Mouse (Mus musculus) B cell, adult (primary cell): ENCODE data around the gene C1qtnf12. TPM values are rescaled to one million over a fixed set of nuclear protein-coding genes. Genes with fewer than 3 reads are reported as not detected.

Experiments used
- total RNA-seq: library from RNA; stranded (reverse); gene quantifications from 4 replicates; pipeline ENCODE4 v1.2.4, GENCODE M21; 2023; ENCODE audit not compliant: inconsistent age

Gene C1qtnf12
- total RNA-seq = 1.6 to 3.1 TPM (median 2.1 TPM) in 4 replicates

DNA sequence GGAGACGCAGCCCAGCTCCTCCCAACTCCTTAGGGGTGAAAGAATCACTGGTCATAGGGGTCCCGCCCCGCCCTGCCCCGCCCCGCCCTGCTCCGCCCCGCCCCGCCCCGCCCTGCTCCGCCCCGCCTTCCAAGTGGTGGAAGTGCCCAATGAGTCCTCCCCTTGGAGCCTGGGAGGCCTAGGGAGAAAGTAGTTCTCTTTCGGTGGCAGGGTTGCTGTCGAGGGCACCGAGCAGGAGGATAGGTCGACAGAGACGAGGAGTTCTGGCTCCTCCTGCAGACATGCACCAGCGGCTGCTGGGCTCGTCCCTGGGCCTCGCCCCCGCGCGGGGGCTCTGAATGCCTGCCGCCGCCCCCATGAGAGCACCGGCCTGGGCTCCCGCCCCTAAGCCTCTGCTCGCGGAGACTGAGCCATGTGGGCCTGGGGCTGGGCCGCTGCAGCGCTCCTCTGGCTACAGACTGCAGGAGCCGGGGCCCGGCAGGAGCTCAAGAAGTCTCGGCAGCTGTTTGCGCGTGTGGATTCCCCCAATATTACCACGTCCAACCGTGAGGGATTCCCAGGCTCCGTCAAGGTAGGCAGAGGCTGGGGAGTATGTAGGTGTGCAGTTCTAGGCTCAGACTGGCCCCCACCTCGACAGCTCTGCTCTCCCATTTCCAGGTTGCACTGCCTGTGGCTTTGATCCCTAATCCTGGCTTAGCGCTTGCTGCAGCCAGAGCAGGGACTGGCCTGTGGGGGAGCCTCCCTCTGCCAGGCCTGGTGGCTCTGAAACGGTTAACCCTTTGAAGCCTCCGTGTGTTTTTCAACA is at the start of gene C1qtnf12:
C1qtnf12 (plus strand) TSS at position 152 of the 805 bp plus-strand sequence.

GRCm38 (mm10) chr4:155943534-155944249 is 18.4 kb upstream of the C1qtnf12 start, which contains the start of gene Ube2j2:
TSS of gene Ube2j2 (plus strand) at chr4:155943831.

DNA sequence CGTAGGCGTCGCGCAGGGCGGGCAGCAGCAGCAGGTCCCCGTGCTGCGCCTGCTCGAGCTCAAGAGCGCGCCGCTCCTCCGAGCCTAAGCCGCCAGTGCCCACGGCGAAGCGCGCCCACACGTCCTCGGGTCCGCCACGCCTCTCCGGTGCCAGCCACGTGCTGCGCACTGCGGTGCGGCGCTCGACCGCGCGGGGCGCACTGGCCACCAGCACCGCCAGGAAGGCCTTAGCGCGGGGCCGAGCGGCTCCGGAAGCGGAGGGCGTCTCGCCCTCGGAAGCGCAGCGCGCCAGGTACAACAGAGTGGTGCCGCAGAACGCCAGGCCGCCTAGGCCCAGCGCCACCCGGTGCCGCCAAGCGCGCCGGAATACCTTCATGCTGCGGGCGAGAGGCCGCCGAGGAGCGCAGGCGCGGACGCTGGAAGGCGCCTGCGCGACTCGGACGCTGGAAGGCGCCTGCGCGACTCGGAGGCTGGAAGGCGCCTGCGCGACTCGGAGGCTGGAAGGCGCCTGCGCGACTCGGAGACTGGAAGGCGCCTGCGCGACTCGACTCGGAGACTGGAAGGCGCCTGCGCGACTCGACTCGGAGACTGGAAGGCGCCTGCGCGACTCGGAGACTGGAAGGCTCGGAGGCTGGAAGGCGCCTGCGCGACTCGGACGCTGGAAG is 30.3 kb downstream of the C1qtnf12 start, which contains the start of the genes B3galt6 and Sdf4:
B3galt6 (minus strand) TSS at position 409 of the 665 bp plus-strand sequence.
Sdf4 (plus strand) TSS at position 632 of the 665 bp plus-strand sequence.

GRCm38 (mm10) chr4:156013637-156014036 is 51.5 kb downstream of the C1qtnf12 start, which contains the start of gene Tnfrsf4:
TSS of gene Tnfrsf4 (plus strand) at chr4:156013843.

Other genes starting within 250 kb of the C1qtnf12 start
- 0.32 to 0.60 TPM (median 0.47 TPM) in 4 replicates for gene Tmem240, start 227.5 kb upstream of the C1qtnf12 start, total RNA-seq
- 45.0 to 54.2 TPM (median 52.5 TPM) in 4 replicates for gene Atad3a, start 201.2 kb upstream of the C1qtnf12 start, total RNA-seq
- not detected in 4 replicates for gene Vwa1, start 187.6 kb upstream of the C1qtnf12 start, total RNA-seq
- not detected in 4 replicates for gene Tmem88b, start 176.4 kb upstream of the C1qtnf12 start, total RNA-seq
- gene Ankrd65, start 171.9 kb upstream of the C1qtnf12 start, total RNA-seq = not detected in 4 replicates
- gene Mrpl20, start 159.4 kb upstream of the C1qtnf12 start, total RNA-seq = 42.4 to 51.3 TPM (median 45.0 TPM) in 4 replicates
- 212 to 234 TPM (median 221 TPM) in 4 replicates for gene Ccnl2, start 149.8 kb upstream of the C1qtnf12 start, total RNA-seq
- 72.7 to 92.7 TPM (median 80.5 TPM) in 4 replicates for gene Aurkaip1, start 131.0 kb upstream of the C1qtnf12 start, total RNA-seq
- gene Mxra8, start 122.6 kb upstream of the C1qtnf12 start, total RNA-seq = 10.4 to 12.7 TPM (median 11.4 TPM) in 4 replicates
- gene Dvl1, start 114.9 kb upstream of the C1qtnf12 start, total RNA-seq = 59.0 to 80.3 TPM (median 71.7 TPM) in 4 replicates
- 0.55 to 1.4 TPM (median 1.0 TPM) in 4 replicates for gene Tas1r3, start 99.0 kb upstream of the C1qtnf12 start, total RNA-seq
- gene Cptp, start 92.9 kb upstream of the C1qtnf12 start, total RNA-seq = 5.7 to 9.4 TPM (median 8.1 TPM) in 4 replicates
- gene Ints11, start 92.8 kb upstream of the C1qtnf12 start, total RNA-seq = 44.3 to 52.8 TPM (median 52.3 TPM) in 4 replicates
- gene Pusl1, start 70.5 kb upstream of the C1qtnf12 start, total RNA-seq = 21.1 to 25.0 TPM (median 23.6 TPM) in 4 replicates
- 66.3 to 71.7 TPM (median 69.2 TPM) in 4 replicates for gene Acap3, start 70.5 kb upstream of the C1qtnf12 start, total RNA-seq
- 98.2 to 110 TPM (median 106 TPM) in 4 replicates for gene Ube2j2, start 18.5 kb upstream of the C1qtnf12 start, total RNA-seq
- gene B3galt6, start 30.3 kb downstream of the C1qtnf12 start, total RNA-seq = 2.3 to 3.4 TPM (median 2.8 TPM) in 4 replicates
- 120 to 134 TPM (median 127 TPM) in 4 replicates for gene Sdf4, start 30.6 kb downstream of the C1qtnf12 start, total RNA-seq
- 6.0 to 9.5 TPM (median 7.1 TPM) in 4 replicates for gene Tnfrsf4, start 51.5 kb downstream of the C1qtnf12 start, total RNA-seq
- gene Tnfrsf18, start 63.8 kb downstream of the C1qtnf12 start, total RNA-seq = 13.5 to 16.3 TPM (median 14.2 TPM) in 4 replicates
- gene Ttll10, start 97.1 kb downstream of the C1qtnf12 start, total RNA-seq = not detected in 4 replicates
- 49.2 to 80.5 TPM (median 61.4 TPM) in 4 replicates for gene 9430015G10Rik, start 147.7 kb downstream of the C1qtnf12 start, total RNA-seq
- gene Rnf223, start 168.2 kb downstream of the C1qtnf12 start, total RNA-seq = 0.67 to 1.3 TPM (median 0.90 TPM) in 4 replicates
- gene Agrn, start 235.2 kb downstream of the C1qtnf12 start, total RNA-seq = 2.6 to 4.3 TPM (median 3.5 TPM) in 4 replicates
- gene Isg15, start 238.5 kb downstream of the C1qtnf12 start, total RNA-seq = 5.4 to 10.8 TPM (median 7.2 TPM) in 4 replicates
- 8.0 to 11.2 TPM (median 9.5 TPM) in 4 replicates for gene AW011738, start 241.0 kb downstream of the C1qtnf12 start, total RNA-seq